Mouse (Mus musculus) T-helper 17 cell (primary cell): ENCODE results near the gene Chn1.

Experiments
- in situ Hi-C, 2 experiments: fragments of 300-600 bp; cut with MboI, MseI; formaldehyde crosslinking; loops; 1 replicate in 1 of 2; 2 replicates in 1 of 2; pipeline ENCODE4 v1.15.1; 2025; ENCODE audit warnings: high pct_unique_total_duplicates in 2 of 2

Gene Chn1

DNA sequence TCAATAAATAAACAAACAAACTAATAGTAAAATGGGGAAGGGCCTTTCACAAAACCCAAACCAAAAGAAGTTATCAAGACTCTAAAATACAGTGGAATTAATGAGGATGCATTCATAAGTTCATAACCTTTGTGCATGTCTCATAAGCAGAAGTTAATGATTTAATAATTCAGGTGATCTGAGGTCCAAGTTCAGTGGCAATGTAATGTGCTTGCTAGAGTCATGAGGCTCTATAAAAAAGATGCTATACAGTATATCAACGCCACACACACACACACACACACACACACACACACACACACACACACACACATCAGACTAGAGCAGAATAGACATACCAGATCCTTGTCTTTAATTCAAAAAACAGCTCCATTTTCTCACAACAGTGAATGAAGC is 28.8 kb downstream of the Chn1 start:
- in situ Hi-C loops: loop anchor here in 1 of 2 experiments (5.0 kb wide), 1 partner anchor 164 kb away; the partner anchor contains the start of gene Chrna1

DNA sequence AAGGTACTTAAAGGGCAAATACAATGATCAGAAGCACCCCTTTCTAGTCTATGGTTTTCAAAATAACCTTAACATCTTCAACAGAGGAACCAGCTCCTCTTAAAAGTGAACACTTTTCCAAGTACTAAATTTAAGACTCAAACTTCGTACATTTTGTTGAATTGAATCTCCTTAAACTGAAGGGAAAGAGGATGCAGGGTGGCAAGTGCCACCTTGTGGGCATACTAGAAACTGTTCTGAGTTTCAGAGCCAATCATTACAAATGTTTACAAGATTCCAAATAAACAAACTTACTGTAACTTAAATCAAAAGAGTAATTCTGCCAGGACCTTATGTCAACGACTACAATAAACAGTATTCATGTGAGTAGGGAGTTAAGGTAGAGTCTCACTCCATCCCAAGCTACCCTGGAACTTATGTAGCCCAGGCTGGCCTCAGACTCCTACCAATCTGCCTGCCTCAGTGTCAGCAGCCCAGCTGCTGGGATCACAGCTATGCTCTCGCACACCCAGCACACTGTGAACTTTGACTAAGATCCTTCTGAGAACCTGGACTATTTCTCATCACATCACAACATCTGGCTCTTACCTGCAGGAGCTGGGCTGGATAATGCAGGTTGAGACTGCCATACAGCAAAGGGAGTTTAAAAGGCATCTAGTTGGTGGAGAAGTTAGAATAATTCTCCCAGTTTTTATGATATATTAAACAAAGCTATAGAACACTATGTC is 29.3 kb downstream of the Chn1 start:
- in situ Hi-C loops: loop anchor here in 1 of 2 experiments (5.0 kb wide), 1 partner anchor 164 kb away; the partner anchor contains the start of gene Chrna1

DNA sequence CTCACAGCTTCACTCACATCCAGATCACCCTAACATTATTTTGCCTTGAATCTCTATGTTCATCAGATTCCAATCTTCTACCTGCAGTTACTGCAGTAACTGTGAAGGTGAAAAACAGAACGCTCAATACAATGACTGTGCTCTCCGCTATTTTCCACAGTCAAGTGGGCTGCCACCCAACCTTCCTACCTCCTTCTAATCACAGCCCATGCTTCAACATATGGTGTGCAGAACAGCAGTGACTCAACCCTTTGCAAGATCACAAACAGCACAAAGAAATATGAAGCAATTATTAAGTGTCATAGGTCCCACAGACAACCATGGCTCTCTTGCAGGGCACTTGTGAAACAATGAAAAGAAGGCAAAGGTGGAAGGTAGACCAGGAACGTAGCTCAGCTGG is 33.9 kb downstream of the Chn1 start:
- in situ Hi-C loops: loop anchor here in 1 of 2 experiments (5.0 kb wide), 1 partner anchor 159 kb away; the partner anchor contains the start of gene Chrna1

DNA sequence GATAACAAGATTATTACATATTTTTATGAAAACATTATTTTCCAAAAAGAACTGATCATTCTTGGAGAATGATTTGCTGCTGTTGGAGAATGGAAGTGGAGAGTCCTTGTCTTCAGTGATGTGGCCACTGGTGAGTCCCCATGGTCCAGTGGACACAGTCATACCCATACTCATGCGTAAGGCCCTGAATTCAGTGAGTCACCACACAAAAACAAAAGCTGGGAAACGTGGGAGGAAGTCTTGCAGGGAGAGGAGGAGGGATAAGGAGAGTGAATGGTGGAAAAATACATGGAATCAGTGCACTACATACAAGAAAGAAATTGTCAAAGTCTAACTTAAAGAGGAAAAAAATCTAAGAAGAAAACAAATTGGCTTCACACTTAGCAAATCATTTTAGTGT is 47.3 kb downstream of the Chn1 start:
- in situ Hi-C loops: no loop called here

DNA sequence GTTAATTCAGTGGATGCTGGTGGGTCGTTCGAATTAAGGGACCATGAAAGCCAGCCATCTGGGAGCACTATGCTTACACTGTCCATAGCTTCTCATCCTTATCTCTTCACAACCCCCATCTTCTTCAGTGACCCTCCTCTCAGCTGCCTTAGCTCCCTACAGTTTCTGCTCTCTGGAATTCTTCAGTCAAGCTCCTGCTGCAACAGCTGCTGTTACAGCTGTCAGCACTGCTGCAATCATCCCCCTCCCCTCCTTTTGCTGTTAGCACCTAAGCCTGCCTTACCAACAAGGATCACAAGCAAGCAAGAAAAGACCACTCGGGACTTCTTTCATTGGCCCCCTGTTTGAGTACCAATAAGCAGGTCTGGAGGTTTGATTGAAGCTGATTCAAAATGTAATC is 50.2 kb downstream of the Chn1 start:
- in situ Hi-C loops: no loop called here

DNA sequence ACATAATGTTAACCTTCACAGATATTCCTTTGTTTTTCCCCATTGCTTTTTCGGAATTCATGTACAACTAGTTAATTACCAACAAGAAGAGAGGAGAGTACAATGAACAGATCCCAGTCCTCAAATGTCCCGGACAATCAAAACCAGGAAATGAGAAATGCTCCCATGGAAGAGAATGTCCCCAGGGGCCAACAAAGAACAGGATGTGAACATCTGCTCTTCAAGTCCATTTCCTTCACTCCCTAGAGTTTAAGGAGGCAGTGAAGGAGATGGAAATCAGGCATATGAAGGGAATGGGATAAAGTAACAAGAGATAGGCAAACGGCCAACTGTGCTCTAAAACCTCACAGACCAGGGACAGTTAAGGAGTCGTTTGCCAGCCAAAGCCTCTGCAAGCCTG is 53.3 kb downstream of the Chn1 start:
- in situ Hi-C loops: no loop called here

DNA sequence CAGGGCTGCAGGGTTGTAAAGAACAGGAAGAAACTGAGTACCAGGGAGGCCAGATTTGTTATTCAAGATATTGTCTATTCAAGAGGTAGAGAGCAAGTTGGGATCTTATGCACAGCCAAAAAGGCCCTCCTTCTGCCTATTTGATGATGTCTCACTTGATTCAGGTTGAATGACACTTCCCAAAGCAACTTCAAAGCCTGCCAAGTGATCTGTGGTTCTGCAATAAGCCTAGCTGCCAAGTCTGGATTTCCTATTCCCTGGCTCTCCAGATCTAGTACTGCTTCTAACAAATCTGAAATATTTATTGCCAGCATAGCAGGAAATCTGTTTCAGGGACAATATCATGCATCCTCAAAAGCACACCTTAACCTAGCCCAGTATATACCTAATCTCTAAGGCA is 62.7 kb downstream of the Chn1 start:
- in situ Hi-C loops: no loop called here

DNA sequence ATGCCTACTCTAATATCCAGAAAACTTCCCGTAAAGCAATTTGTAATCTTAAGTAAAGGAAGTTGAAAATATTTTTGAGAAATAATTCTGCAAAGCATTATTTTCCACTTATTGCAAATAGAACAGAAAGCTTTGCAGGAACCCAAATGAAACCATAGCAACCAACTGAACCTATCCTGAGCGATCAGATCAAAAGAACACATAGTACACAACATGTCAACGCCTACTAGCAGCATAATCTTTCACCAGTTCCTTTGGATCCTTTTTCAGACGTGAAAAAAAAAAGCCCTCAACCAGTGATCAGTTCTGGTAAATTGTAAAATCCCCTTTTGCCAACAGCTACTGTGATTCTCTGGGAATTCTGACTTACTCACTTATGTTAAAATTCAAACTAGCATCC is 82.1 kb downstream of the Chn1 start:
- in situ Hi-C loops: no loop called here

DNA sequence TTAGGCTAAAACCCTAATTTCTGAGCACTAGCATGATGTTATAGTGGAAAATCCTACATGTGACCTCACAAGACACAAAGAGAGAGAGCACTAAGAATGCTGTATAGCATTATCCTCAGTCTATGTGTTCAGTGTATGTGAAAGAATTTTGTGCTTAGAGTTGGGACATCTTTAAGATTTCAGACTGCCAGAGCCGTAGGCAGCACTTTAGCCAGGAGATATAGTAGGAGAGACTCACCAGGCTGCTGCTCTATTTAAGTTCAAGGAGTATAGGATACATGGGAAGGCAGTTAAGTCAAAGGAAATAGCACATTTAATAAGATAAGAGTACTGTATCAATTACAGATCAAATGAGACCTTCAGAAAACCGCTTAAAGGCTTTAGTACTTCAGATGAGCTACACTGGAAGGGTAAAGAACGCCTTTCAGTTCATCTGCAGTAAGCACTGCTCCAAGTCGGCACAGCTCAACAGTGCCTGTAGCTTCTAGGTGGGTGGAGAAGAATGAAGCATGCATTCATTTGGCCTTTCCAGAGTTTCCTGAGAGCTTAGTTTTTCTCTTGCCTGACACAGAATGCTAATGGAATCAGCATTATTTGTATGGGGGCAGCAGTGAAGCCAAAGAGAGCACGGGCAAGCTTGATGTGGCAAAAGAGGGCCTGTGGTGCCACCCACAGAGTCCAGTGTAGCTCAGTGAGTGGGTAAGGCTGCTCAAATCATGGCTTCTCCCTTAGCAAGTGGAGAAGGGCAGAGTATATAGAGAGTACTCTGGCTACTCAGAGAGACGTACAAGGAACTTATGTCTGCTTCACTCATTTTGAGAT is 84.2 kb downstream of the Chn1 start:
- in situ Hi-C loops: no loop called here

DNA sequence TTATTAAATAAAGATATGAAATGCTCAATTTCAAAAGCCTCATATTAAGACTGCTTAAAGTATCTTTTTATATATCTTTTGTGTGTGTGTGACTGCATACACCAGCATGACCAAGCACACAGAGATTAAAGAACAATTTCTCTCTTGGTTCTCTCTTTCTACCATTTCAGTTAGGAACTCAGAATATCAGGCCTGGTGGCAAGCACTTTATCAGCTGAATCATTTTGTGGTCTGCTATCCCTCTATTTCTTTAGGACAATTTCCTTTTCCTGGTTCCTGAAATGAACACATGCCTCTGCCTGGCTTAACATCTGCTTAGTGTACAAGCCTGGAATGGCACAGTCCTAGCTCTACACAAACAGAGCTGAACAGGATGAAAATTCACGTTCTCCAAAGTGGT is 92.6 kb downstream of the Chn1 start:
- in situ Hi-C loops: loop anchor here in 1 of 2 experiments (10.0 kb wide), 1 partner anchor 1628 kb away; no protein-coding TSS in a partner anchor

DNA sequence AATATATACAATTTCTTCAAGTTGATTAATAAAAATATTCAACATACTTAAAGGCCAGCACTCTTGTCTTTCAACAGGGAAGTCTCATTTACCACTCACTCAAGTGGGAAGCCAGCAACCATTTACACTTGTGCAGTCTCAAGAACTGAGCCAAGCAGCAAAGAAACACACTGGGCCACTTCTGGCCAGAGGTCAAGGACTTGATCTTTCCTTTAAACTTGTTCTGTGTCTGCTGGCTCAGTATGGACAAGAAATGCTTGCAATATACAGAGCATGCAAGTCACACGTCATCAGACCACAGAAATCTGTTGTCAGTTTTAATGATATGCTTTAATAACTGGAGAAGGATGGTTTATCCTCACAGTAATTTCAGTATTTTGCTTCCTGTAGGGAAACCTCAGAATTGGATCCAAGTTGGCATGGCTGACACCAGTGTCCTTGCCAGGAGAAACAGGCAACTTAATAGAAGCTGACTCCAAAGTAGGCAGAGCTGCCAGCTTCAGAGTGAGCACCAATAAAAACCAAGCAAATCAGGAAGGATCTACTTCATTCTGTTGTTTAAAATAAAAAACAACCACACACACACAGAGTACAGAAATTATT is 94.6 kb downstream of the Chn1 start:
- in situ Hi-C loops: loop anchor here in 1 of 2 experiments (10.0 kb wide), 1 partner anchor 1626 kb away; no protein-coding TSS in a partner anchor

DNA sequence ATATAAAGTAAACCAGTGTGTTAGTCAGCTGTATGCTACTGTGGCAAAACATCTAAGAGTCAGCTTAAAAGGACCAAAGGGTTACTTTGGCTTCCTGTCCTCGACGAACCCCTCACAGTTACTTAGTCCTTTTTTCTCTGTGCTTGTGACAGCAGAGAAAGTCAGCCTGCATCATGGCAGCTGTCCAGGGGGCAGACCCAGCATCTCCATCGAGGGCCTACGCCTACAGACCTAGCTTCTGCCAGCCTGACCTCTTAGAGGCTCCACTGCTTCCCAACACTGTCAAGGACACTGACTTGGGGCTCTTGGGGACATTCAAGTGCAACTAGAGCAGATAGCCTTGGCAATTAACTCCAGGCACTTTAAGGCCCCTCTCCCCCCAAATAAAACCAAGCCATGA is 106.5 kb downstream of the Chn1 start:
- in situ Hi-C loops: no loop called here

DNA sequence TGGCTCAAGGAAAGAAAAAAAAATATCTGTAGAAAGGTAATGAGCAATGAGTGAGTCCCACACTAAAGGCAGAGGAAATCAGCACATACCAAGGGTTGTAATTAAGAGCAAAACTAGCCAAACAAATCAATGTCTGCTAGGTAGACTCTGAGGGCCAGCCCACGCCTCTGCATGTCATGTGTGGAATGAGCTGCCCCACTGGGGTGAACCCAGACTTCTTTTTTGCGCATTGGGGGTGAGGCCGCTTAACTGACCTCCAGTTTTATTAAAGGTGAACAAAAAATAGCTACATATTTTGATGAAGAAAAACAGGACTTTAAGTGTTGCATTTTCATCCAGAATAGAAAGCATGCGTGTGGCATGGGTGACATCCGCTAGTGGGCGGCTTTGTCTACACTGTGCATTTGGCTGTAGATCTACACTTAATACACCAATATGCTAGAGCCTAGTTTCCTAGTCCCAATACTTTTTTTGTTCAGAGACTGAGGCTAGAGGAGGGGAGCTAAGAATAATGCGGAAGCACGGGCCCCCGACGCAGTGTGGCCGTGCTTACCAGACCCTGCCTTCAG is 114.5 kb downstream of the Chn1 start:
- in situ Hi-C loops: no loop called here

DNA sequence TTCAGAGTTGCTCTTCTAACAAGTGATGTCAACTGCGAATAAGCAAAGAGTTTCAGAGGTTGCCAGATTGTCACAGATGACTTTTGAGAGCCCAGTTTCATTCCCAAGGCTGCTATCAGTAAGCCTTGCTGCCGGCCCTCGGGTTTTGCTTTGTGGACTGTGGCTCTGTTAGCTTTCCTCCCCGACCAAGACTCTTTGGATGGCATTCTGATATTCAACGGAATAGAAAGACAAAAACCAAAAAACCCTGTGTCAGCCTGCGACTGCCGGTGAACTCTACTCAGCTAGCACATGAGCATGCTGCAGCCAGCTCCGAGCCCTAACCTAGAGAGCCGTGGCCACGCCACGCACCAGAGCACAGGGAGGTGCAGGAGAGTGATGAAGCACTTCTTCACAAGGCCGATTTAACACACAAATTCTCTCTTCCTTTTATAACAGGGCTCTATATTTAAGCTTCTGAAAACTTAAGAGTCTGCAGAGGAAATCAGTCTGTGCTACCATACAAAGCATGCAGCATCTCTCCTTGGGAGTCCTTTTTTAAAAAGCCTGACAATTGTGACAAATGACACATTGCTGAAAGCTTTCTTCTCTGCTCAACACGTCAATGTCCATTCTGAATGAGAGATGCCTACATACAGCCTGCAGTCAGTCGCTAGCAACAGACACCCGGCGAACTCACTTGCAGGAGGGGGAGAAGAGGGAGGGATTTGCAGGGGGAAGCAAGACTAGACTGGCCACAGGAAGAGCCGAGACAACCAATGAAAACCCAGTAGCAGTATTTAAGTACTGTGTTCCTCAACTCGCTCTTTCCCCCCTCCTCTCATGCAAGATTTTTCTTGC is 115.2 kb downstream of the Chn1 start:
- in situ Hi-C loops: no loop called here

DNA sequence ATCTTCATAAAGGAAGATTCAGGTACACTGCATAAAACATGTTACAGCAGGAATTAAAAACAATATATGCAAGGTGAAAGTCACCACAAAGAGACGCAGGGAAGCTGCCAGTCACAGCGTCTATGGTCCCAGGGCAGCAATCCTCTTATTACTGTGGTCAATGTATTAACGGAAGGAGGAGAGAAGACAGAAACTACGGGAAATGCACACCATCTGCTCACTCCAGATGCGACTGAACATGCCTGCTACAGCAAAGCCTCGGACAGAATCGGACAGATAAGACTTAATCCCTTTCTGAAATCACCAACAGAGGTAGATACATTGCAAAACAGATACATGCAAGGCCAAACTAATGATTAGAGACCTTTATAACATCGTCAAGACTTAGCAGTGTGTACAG is 116.1 kb downstream of the Chn1 start:
- in situ Hi-C loops: no loop called here

DNA sequence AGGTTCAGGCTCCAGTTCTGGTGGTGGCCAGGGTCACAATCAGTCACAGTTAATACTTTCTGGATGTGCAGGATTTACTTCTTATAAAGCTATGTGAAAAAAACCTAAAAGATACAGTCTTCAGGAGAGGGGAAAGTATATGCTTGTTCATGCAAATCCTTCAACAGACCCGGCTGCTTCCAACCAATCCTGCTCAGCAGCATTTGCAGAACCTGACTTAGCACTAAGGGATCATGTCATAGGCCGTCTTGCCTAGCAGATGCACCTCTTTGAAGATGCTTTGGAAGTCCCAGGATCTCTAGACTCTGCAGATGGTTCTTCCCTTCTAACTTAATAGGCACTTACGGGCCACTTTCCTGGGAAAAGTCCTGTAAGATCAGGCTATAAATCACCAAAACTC is 117.2 kb downstream of the Chn1 start:
- in situ Hi-C loops: no loop called here

DNA sequence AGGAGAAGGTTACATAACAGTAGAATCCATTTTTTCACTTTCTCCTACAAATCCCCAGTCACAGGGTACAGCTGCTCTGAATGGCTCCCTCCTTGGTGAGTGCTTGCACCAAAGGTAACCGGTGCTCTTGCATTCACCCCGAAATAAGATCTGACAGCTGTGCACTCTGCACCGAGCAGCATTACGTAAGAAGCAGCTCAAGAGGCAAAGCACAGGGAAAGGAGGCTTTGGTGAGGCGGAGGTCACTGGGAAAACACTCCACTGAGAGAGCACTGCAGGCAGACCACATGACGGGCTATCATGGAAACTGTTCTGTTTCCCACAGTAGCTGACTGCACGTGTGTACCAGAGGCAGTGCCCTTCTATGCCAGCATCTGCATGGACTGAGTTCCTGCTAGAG is 118.0 kb downstream of the Chn1 start:
- in situ Hi-C loops: no loop called here

DNA sequence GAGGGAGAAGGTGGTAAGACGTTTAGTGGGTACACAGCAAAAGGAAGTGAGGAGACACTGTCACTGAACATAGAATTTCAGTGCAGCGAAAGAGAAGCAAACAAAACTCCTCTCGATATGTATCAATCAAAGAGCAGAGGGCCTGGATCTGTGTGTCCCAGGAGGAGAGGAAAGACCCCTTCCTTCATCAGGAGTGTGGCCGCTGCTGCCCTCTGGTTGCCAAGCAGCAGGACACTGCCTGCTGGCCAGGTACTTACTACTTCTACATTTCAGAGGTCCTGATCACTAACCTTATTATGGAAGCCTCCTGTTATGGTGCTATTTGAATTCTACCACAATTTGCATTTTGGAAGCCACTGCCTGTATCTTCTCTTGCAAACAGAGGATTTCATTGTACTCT is 119.5 kb downstream of the Chn1 start:
- in situ Hi-C loops: no loop called here

DNA sequence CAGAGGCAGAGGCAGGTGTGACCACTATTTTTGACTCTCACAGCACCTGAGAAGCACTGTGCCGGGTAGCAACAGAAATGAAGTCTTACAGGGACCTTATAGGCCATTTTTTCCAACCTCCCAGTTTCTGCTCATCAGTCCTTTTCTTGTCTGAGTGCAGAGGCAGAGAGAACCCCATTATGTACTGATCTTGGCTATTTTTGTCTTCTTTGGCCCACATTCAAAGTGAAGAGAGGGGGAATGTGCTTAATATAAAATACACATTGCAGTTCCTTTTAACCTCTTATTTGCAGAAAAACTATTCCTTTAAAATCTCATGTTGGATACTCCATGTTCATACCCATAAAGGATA is 120.3 kb downstream of the Chn1 start:
- in situ Hi-C loops: no loop called here

DNA sequence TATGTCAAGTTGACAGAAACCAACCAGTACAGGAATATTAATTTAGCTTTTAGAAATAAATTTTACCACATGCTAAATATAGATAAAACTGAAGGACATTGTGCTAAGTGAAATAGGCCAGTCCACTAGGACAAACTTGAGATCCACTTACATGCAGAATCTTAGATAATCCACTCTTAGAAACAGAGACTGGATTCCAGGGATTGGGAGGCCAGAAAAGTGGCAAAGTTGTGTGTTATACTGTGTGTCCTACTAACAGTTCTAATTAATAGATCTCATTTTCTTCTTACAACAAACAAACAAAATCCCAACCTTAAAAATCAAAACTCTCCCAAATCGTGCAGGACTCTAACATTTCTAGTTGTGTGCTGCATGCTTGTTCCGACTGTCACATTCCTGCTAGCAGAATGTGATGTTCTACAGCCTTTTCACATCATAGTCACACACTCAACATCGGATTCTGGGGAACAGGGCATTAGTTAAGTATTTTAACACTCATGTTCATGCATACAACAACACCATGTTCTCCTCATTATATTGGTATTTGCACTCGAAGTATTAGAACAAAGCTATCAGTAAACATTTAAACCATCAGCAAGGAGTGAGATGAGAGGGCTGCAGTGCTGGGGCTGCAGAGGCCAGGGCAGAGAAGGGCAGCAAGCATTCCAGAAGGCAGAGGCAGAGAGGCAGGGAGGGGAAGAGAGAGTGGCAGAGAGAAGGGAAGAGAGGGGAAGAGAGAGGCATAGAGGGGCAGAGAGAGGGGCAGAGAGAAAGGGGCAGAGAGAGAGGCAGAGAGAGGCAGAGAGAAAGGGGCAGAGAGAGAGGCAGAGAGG is 120.9 kb downstream of the Chn1 start:
- in situ Hi-C loops: no loop called here
